Mouse (Mus musculus) layer of hippocampus, adult 2 months (tissue): ENCODE measurements at regions not wholly inside any gene's neighbourhood (a gene's known extent, or its start where the extent isn't known, plus 50 kb on each side); places are given as distances from the start of the nearest gene placed in this dataset.
A peak's percentile ranks its signal among the peaks of the same experiment; 100 is the strongest.

Experiments
- DNase-seq, 2 experiments: peaks; one replicate each; pipeline ENCODE4 v3.0.0; 2022; ENCODE audit warnings: low spot score in 2 of 2
- H3K27ac ChIP-seq: fragments of 200-600 bp; 2 replicates; pipeline ENCODE4 v1.8.1; 2022
- H3K4me3 ChIP-seq: fragments of 200-600 bp; 2 replicates; pipeline ENCODE4 v1.8.1; 2022; ENCODE audit warnings: mild to moderate bottlenecking
- CTCF ChIP-seq: fragments of 200-600 bp; conservative IDR thresholded peaks from 2 replicates; pipeline ENCODE4 v1.8.1; 2022; ENCODE audit warnings: antibody characterized with exemption, mild to moderate bottlenecking, moderate library complexity

DNA sequence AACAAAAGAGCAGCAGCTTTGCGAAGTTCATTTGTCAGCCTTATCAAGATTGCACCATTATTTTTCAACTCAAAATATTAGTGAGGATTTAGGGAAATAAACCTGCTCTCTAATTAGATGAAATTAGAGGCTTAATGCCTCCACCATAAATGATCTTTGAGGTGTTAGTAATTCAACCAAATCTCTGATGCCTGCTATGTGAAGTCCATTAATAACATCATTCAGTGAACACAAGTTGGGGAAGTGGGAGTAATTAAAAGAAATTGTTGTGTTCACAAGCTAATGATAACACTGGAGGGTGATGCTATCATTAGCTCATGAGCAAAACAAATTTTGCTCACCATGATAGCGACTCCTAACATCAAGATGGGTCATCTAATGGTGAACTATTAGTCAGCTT is 246.0 kb downstream of the Ttc6 start:
- TF ChIP-seq CTCF: no peak
- H3K4me3 ChIP-seq: no peak overlapping the region
- no peak for DNase-seq
- H3K27ac ChIP-seq: no peak overlapping the region

DNA sequence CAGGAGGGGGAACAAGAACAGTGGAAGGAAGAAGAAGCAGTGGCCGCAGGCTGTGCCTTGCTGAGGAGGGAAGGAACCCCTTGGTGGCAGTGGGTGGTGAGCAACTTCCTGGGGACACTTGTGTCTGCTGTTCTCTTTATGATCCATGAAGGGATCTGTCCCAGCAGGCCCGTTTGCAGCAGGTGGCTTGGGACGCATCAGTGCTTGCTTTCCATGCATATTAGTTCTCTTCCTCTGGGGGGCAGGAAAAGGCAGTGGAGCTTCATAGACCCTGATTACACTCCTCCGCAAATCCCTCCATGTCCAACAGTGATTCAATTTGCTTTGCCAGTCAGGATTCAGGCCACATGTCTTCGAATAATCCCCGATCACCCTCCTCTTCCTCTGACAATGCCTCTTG is 259.9 kb downstream of the Ttc6 start:
- no peak overlapping the region for H3K4me3 ChIP-seq
- TF ChIP-seq CTCF: peak; percentile 33
- no peak overlapping the region for H3K27ac ChIP-seq
- DNase-seq: no peak

DNA sequence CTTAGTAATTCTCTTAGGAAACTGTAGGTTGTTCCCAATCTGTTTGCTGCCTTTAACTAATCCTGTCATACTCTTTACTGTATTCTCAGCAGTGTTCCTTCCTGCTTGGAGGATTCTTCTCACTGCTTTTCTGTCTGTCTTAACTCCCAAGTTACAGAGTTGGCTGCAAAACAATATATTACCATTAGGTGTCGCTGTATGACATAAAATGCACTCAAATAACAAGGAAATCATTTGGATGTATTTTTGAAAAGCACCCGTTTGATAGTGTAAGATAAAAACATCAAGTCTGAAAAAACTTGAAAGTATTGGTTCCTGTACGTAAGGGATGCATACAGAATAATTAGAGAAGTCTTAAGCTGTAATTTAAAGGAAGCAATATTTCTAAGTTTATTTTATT is 261.8 kb downstream of the Ttc6 start:
- peak; percentile 89 for TF ChIP-seq CTCF

GRCm38 (mm10) chr12:57842813-57843212 is 278.9 kb downstream of the Ttc6 start:
- Histone ChIP-seq H3K4me3 (no peak overlapping the region), H3K27ac (no peak overlapping the region)
- TF ChIP-seq CTCF: no peak
- no peak for DNase-seq

More for the DNA sequence above, 261.8 kb downstream of the Ttc6 start:
- peak; percentile 60 to 70 for DNase-seq
- no peak overlapping the region for H3K4me3 ChIP-seq
- no peak overlapping the region for H3K27ac ChIP-seq

- TF ChIP-seq CTCF: no peak
- no peak for DNase-seq
- Histone ChIP-seq H3K27ac (no peak overlapping the region), H3K4me3 (no peak overlapping the region)
These were observed 307.1 kb downstream of the Ttc6 start for GRCm38 (mm10) chr12:57871028-57871427.

DNA sequence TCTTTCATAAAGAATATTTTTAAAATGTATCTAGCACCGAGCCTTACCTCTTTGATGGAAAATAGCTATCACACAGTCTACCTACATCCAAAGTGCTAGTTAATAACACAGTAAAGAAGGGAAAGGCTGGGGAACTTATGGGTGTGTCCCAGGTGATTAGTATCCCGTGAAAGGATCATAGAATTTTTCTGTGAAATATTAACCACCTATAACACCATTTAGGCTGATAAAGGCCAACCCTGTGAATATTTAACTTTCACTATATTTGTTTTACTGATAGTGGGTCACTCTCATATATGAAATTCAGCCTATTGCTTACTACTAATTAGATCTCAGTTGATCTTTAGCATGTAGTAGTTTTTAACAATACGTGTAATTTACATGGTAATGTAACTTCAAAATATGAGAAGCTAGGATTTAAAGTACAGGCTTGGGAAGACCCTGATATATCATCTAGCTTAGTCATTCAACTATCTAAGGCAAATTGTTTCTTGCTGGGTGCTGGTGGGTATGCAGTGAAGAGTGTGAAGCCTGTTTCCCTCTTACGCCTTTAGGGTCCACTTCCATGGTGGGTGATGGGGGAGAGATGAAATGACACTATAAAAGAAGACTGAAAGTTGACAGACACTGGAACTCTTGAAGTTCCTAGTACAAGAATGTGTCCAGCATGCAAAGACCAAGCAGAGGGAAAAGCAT is 320.6 kb upstream of the Sstr1 start:
- no peak for TF ChIP-seq CTCF
- Histone ChIP-seq H3K4me3 (no peak overlapping the region), H3K27ac (no peak overlapping the region)
- no peak for DNase-seq

GRCm38 (mm10) chr12:57891556-57891955 is 320.0 kb upstream of the Sstr1 start:
- Histone ChIP-seq H3K4me3 (no peak overlapping the region), H3K27ac (no peak overlapping the region)
- no peak for DNase-seq
- no peak for TF ChIP-seq CTCF

DNA sequence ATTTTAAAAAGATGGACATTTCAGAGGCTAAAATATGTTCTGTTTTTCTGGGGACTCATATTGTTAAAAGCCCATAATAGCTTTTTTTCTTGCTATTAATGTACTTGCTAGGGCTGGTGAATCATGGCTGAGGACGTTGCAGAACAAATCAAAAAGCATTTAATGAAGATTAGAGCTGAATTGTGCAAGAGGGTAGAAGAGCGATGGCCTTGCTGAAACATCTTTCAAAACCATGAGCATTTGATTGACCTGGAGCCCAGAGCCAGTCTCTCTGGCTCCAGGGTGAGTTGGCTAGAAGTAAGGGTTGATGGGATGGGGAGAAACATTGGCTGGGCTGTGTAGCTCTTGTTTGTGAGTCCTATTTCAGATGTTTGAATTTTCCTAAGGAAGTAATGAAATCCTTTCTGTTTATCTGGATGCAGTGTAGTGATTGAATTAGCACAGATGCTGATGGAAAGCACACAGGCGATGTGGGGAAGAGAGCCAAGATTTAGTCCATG is 313.8 kb upstream of the Sstr1 start:
- no peak for DNase-seq
- Histone ChIP-seq H3K4me3 (no peak overlapping the region), H3K27ac (no peak overlapping the region)
- no peak for TF ChIP-seq CTCF

GRCm38 (mm10) chr12:57904658-57905057 is 306.9 kb upstream of the Sstr1 start:
- peak; percentile 53 for TF ChIP-seq CTCF
- Histone ChIP-seq H3K27ac (no peak overlapping the region), H3K4me3 (no peak overlapping the region)
- DNase-seq: no peak

DNA sequence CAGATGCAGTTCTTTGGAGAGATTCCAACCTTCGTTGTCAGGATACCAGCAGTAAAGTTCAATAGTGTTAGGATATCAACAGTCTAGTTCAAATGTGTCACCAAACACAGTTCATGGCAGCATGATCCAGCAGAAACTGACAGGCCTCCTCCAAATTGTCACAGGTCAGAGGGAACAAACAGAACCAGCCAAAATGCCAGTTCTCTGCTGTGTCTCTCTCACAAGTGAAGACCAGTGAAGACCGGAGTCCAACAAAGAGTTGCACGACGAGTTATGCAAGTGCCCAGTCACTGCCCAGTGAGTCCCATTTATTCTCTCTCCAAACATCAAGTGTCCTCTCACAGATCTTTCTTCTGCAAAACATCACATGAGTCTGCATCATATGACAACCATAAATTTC is 293.4 kb upstream of the Sstr1 start:
- no peak for TF ChIP-seq CTCF
- DNase-seq: no peak
- H3K4me3 ChIP-seq: no peak overlapping the region
- H3K27ac ChIP-seq: no peak overlapping the region

DNA sequence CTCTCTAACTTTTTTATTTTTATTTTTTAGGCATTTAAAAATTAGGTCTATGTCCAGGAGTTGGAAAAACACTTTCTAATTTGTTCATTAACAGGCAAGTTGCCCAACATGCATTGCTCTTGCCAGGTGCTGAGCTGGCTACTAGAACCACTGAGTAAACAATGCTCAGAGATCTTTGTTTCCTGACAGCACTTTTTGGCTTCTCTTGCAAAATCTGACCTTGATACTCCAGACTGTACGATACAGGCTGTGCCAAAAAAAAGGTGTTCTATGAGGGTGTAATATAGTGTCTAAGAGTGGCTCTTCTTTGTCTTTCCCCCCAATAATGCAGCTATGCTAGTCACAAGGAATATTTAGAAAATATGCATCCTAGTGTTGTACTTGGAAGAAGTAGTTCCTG is 289.5 kb upstream of the Sstr1 start:
- no peak overlapping the region for H3K27ac ChIP-seq
- no peak for TF ChIP-seq CTCF
- H3K4me3 ChIP-seq: no peak overlapping the region
- no peak for DNase-seq

GRCm38 (mm10) chr12:57924422-57924821 is 287.1 kb upstream of the Sstr1 start:
- no peak for TF ChIP-seq CTCF
- no peak overlapping the region for H3K4me3 ChIP-seq
- H3K27ac ChIP-seq: no peak overlapping the region
- no peak for DNase-seq

- TF ChIP-seq CTCF: no peak
- no peak overlapping the region for H3K4me3 ChIP-seq
- no peak for DNase-seq
- H3K27ac ChIP-seq: no peak overlapping the region
These were observed 284.7 kb upstream of the Sstr1 start for GRCm38 (mm10) chr12:57926886-57927285.

GRCm38 (mm10) chr12:57928030-57928429 is 283.5 kb upstream of the Sstr1 start:
- Histone ChIP-seq H3K27ac (no peak overlapping the region), H3K4me3 (no peak overlapping the region)
- no peak for TF ChIP-seq CTCF
- no peak for DNase-seq
